Mouse (Mus musculus) layer of hippocampus, adult 9-11 months (tissue): Measurements from ENCODE around the gene Trim41.
A peak's percentile ranks its signal among the peaks of the same experiment; 100 is the strongest.
"Not testable (repeated sequence)": the region's sequence is repeated elsewhere in the genome, so short reads cannot be mapped to it uniquely, and the experiment has no call there.

ENCODE experiments used
- DNase-seq: peaks from one replicate; pipeline ENCODE4 v3.0.0; 2022

Trim41 gene

GRCm38 (mm10) chr11:48837310-48838180, 20.4 kb upstream of the Trim41 start:
- no peak for DNase-seq

- DNase-seq, result no peak
These were observed 19.8 kb upstream of the Trim41 start for GRCm38 (mm10) chr11:48836990-48837309.

DNA sequence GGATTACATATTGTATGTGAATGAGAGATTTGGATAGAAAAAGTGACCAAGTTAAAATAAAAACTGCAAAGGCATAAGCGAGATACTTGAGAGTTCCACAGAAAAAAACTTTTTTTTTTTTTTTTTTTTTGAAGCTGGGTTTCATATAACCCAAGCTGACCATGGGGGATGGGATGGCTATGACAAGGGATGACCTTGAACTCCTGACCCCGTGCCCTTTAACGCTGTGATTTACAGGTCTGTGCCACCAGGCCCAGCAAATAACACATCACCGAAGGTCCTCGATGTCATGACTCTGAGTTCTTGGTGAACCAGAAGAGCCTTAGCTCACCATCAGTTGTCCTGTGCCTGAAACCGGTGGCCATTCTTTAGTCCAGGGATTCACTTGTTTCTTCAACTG, 18.8 kb upstream of the Trim41 start:
- DNase-seq, result no peak

- peak; percentile 88 for DNase-seq
These were observed 16.8 kb upstream of the Trim41 start for GRCm38 (mm10) chr11:48833731-48834639.

GRCm38 (mm10) chr11:48833078-48833730, 16.1 kb upstream of the Trim41 start:
- DNase-seq, result no peak

DNA sequence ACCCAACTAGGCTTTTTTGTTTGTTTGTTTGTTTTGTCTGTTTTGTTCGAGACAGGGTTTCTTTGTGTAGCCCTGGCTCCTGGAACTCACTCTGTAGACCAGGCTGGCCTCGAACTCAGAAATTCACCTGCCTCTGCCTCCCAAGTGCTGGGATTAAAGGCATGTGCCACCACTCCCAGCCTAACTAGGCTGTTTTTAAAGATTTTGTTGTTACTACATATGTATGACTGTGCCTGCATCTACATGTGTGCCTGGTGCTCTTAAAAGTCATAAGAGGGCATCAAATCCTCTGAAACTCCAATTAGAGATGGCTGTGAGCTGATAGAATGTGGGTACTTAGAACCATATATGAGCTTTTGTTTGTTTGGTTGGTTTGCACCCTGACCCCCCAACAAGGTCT, 14.1 kb upstream of the Trim41 start:
- no peak for DNase-seq

DNA sequence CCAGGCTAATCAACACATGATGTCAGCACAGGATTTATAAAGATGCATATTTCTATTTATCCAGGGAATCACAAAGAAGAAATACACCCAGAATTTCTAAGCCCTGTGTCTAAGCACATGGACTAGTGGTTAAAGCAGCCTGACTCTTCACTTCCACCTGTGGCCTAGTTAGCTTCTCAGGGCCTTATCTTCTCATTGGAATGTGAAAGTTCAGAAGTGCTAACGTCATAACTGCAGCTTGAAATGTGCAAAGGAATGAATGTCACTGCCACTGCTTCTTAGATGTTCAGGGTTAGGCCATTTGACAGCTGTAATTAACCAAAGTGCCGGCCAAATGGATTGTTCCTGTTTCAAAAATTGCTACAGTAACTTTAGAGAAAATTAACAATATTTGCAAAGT, 13.1 kb upstream of the Trim41 start:
- no peak for DNase-seq

DNA sequence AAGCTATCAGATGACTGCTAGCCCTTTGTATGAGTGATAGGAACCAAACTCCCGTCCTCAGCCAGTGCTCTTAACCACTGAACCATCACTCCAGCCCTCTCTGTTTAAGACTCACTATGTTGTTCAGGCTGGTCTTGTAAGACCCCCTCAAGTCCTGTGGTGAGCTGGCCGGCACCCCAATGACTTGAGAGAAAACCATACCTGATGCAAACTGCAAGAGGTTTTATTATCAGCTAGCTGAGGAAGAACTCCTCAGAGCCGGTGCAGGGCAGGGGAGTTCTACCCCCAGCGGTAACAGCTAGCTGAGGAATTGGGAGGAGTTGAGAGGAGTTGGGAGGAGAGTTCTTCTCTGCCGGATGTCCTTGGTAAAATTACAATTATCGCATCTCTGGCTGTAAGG, 10.8 kb upstream of the Trim41 start:
- no peak for DNase-seq

- DNase-seq, result no peak
These were observed 9.6 kb upstream of the Trim41 start for GRCm38 (mm10) chr11:48826752-48827096.

DNA sequence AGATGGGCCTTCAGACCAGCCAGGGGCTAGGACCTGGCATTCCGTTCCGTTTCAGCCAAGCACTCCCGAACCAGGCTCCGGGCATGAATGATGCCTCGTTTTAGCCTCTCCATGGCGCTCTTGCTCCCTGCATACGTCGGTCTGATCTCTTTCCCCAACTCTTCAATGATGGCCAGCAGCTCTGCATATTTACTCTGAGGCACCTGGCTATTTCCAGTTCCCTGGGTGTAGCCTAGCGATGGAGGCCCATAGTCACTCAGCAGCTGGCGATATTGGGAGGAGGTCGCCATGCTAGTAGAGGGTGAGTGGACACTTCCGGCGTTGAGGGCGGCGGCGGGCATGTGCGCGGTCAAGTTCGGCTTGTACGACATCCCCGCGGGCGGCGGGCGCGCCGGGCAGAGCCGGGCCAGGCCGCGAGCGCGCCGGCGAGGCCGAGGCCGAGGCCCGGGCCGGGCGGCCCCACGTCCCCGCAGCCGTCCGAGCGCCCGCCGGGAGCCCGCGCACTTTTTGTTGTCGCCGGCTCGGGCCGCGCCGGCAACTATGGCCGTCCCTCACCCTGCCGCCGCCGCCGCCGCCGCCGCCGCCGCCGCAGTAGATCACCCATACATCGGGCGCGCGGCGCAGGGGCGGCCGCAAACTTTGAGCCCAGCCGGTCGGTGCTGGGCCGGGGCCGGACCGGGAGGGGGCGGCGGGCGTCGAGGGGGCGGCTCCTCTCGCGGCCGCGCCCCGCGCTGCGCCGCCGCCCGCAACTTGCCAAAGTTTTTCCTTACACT, 9.0 kb upstream of the Trim41 start, which contains the start of the genes Trim7 and Gm12184:
Gene Trim7 (plus strand): TSS at position 162 of the 773 bp plus-strand sequence.
Gene Gm12184 (minus strand): TSS at position 677 of the 773 bp plus-strand sequence.
- not testable (repeated sequence) for DNase-seq

DNA sequence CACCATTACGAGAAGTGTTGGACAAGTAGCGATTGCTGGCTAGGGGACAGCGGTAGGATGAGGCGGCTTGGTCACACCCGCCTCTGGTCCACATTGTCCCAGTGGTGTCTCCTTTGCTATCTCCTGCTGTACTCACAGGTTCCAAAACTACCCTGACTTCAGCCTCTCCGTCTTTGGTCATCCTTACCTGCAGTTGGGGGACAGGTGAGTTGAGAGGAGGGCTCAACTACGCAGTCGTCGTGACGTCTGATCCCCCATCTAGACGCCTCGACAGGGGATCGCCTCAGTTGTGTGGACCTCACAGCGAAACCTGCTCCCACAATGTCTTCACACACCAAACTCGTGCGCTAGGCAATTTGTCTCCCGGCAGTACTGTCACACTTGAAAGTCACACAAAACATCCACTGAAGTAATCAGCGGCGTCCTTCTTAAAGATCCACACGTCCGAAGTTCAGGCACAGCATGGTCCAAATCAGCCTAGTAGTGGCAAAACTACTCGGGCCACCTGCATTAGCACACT, 7.2 kb upstream of the Trim41 start:
- DNase-seq, result no peak

GRCm38 (mm10) chr11:48823536-48823972, 6.4 kb upstream of the Trim41 start:
- no peak for DNase-seq

GRCm38 (mm10) chr11:48822768-48823512, 5.8 kb upstream of the Trim41 start:
- DNase-seq, result no peak

DNA sequence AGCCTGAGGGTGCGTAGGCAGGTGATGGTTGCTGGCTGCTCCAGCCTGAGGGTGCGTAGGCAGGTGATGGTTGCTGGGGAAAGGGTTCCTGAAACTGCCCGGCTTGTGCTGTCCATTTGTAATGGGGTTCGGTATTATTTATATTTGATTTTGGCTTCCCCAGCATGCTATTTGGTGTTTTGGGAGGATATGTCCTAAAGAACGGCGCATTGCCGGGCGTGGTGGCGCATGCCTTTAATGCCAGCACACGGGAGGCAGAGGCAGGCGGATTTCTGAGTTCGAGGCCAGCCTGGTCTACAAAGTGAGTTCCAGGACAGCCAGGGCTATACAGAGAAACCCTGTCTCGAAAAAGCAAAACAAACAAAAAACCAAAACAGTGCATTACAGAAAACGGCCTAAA, 4.1 kb upstream of the Trim41 start:
- DNase-seq, result not testable (repeated sequence)

DNA sequence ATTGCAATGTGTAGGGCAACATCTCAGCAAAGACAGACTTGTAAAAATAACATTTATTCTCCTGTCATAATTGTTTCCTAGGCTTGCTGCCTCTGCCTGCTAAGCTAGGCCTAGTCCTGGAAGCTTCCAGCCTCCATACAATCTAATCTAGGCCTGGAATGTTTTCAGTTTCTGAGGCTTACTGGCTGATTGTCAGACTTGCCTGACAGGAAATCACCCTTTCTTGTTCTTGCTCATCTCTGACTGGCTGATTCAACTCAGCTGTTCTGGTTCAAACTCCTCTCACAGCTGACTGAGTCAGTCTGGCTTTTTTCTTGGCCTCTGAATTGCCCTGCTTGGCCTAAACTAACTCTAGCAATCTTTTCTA, 3.1 kb upstream of the Trim41 start:
- DNase-seq, result no peak

DNA sequence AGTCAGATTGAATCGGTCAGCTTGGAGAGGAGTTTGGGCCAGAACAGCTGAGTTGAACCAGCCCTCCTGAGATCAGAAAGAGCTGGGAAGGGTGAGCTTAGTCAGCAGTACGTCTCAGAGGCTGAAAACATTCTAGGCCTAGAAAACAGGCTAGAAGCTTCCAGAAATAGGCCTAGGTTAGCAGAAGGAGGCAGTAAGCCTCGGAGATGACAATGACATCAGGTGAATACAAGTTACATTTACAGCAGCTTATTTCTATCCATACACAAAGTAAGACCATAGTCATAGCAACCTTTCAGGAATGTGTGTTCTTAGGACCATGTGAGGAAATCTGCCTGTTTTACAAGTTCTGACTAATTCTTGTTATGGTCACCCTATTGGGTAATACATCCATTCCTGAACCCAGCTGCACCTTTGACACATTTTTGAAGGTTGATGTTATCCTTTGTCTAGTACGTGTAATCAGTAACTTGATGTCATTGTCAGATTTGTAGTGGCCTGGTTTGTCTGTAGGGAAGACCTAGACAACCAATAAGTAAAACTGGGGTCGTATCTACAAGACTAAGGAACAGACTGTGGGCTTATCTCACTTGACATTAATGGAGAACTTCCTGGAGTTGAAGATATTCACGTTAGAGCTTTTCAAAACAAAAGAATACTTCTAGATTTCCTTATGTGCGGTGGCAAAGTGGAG, 2.6 kb upstream of the Trim41 start:
- no peak for DNase-seq

GRCm38 (mm10) chr11:48818346-48818745, 1.2 kb upstream of the Trim41 start:
- DNase-seq, result peak; percentile 86

DNA sequence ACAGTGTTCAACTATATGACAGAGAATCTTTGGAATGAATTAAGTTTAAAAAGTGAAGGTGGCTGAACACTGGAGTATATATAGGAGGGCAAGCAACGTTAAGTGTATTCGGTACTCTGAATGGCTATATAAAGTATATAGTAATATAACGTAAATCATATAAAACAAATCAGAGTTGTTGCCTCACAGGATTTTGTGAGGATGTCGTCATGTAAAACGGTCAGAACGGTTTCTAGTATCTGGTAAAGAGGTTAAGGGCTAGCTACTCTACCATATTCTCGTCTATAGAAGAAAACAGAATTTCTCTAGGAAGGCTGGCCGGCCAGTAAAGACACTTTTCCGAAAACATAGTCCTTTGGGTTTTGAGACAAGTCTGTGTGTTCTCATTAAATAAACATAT, 641 bp upstream of the Trim41 start:
- no peak for DNase-seq

GRCm38 (mm10) chr11:48816281-48816781, 822 bp downstream of the Trim41 start:
- DNase-seq, result peak; percentile 81

- DNase-seq, result no peak
These were observed 1.3 kb downstream of the Trim41 start for GRCm38 (mm10) chr11:48815851-48816250.

DNA sequence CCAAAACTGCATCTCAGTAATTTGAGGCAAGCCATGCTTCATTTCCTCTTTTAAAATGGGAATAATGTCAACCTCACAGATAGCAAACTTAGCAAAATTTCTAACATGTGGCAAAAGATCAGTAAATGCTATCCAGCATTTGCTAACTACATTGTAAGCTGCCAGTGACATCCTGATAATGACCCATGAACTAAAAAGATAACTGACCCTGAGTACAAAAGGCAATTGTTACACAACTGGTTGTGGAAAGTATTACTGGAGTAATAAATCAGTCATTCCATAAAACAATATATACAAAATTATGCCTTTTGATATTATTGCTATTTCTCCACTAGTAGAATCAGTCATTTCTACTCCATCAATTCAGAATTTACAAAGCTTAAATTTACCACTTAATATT, 3.4 kb downstream of the Trim41 start:
- no peak for DNase-seq
